Mouse (Mus musculus) cerebellum, adult 9-11 months (tissue): ENCODE data around the gene Ppig.
"Not testable (repeated sequence)": the region's sequence is repeated elsewhere in the genome, so short reads cannot be mapped to it uniquely, and the experiment has no call there.

Experiments
- DNase-seq: peaks from one replicate; pipeline ENCODE4 v3.0.0; 2022

The Ppig gene

GRCm38 (mm10) chr2:69722273-69722649, at the start of gene Ppig:
Gene Ppig, plus strand, starts transcription at chr2:69722545.
- DNase-seq, result no peak

- no peak for DNase-seq
Observed at GRCm38 (mm10) chr2:69673723-69674122, 48.6 kb upstream of the Ppig start.

DNA sequence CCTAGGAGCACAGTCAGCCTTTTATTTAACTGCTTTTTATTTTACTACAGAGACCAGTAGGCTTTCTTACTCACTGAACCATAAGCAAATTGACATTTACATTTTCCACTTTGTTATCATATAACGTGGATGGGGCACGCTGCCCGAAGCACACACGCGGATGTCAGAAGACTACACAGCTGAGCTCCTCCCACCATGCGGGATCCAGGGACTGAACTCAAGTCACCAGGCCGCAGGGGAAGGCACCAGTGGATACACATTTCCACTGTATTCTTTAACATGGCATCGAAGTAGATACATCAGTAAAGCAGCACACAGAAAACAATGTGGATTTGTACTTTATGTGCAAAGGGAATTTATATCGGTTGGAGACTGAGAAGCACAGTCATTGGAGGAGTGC, 47.1 kb upstream of the Ppig start:
- no peak for DNase-seq

DNA sequence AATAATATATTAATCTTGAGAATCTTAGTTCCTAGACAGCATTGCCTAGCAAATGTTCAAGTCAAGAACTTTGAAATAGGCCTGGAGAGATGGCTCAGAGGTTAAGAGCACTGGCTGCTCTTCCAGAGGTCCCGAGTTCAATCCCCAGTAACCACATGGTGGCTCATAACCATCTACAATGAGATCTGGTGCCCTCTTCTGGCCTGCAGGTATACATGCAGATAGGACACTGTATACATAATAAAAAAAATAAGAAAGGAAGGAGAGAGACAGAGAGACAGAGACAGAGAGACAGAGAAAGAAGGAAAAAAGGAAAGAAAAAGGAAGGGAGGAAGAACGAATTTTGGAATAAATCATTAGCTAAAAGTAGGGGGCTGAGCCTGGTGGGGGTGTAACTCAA, 45.6 kb upstream of the Ppig start:
- DNase-seq, result no peak

DNA sequence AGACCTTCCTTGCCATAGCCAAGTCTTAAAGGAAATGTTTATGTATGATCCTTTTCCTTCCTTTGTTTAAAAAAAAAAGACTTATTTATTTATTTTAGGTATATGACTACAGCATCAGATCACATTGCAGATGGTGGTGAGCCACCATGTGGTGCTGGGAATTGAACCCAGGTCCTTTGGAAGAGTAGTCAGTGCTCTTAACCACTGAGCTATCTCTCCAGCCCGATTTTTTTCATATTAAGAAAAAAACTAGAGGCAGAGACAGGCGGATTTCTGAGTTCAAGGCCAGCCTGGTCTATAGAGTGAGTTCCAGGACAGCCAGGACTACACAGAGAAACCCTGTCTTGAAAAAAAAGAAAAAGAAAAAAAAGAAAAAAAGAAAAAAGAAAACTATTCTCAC, 45.1 kb upstream of the Ppig start:
- DNase-seq, result not testable (repeated sequence)

DNA sequence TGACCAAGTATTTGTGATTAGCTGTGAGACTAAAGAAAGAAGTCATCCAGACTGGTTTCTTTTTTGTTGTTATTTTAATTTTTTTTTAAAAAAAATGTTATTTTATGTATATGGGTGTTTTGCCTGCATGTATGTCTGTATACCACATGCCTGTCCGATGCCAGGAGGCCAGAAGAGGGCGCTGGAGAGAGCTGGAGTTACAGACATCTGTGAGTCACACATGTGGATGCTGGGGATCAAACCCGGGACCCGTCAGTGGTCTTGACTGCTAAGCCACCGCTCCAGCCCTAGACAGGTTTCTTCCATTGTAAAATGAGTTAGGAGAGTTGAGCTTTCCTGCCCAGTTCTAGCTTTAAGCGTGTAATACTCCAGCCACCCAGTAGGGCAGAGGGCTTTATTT, 42.4 kb upstream of the Ppig start:
- no peak for DNase-seq

DNA sequence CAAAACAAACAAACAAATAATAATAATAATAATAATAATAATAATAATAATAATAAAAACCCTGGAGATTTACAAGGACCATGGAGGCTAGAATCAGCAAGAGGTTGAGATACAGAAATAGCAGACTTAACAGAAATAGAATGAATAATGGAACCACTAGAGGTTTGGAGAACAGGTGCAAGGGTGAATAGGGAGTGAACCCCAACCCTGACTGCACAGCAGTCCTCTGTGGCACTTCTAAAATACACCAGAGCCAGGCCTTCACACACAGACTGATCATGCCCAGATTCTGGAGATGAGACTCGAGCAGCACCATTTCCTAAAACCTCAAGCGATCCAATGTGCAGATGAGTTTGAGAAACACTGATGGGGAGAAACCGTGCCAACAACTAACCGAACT, 40.4 kb upstream of the Ppig start:
- DNase-seq, result no peak

- no peak for DNase-seq
Observed at GRCm38 (mm10) chr2:69683036-69683805, 39.1 kb upstream of the Ppig start.

- no peak for DNase-seq
Observed at GRCm38 (mm10) chr2:69684488-69684887, 37.9 kb upstream of the Ppig start.

GRCm38 (mm10) chr2:69690214-69690613, 32.1 kb upstream of the Ppig start:
- DNase-seq, result no peak

DNA sequence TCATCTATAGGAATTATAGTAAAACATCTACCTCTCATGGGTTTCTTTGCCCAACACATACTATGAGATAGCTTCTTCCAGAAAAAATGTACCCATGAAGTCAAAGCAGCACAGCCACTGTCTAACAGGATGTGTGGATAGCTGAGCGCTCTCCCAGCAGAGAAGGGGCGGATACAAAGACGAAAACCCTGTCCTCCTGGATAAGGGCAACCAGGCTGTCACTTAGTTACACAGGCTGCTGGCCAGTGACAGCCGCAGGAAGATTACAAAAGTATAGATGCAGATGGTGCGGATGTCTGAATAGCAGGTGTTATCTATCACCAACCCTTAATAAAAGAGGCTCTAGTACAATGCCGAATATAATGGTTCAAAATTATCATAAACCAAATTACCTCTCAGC, 31.5 kb upstream of the Ppig start:
- no peak for DNase-seq

DNA sequence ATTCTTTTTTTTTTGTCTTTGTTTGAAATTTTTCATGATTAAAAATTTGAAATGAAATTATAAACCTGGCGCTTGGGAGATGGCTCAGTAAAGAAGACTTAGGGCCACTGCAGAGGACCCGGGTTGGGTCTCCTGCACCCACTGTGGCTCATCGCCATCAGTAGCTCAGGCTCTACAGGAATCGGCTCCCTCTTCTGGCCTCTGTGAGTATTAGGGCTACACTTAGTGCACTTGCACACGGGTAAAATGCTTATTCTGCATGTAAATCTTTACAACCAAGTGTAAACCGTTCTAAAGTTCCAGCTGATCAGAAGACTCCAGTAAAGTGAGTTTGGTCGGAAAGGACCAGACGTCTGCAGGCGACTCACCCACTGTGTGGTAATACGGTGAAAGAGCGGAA, 28.8 kb upstream of the Ppig start:
- DNase-seq, result no peak

DNA sequence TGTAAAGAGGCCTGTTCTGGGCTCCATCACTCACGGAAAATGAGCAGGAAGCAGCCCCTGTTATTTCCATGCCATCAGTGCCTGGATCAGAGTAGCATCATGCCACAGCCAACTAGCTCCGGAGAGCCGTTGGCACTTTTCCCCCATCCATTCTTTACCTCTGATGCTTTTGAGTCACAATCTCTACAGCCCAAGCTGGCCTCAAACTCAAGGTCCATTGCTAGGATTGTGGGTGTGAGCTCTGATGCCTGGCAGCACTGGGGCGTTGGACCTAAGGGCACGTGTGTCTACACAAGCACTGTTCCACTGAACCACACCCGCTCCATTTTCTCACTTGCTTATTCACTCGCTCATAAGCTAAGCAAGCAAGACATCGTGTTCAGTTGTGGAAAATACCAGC, 21.9 kb upstream of the Ppig start:
- DNase-seq, result no peak

GRCm38 (mm10) chr2:69712171-69712570, 10.2 kb upstream of the Ppig start:
- DNase-seq, result peak; percentile 19

DNA sequence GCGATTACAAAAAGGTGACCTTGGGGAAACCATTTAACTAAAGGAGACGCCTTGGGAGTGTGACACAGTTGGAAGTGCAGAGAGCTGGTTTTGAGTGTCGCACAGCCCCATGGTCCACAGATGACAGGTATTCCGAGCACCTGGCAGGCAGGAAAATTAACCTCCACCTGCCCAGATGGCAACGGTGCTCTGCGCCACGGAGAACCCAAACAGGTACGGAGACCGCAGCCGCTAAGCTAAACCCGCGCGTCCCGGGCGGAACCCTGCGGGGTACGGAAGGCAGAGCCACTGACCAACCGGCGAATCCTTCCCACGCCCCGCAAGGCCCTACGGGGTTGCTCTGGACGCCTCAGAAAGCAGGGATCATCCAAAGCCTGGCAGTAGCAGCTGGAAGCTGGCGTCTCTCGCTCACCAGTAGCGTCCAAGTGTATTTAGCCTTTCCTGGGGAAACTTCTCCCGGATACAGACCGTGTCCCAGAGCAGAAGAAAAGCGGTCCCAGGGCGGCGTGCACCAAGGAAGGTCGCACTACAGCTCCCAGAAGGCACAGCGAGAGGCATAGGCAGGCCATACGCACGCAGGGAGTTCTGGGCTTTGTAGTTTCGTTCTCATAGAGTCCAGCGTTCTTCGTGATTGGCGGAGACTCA, 9.2 kb upstream of the Ppig start, which contains the start of gene Fastkd1:
TSS of gene Fastkd1 (minus strand) at position 536 of the 645 bp plus-strand sequence.
- DNase-seq, result peak; percentile 89

DNA sequence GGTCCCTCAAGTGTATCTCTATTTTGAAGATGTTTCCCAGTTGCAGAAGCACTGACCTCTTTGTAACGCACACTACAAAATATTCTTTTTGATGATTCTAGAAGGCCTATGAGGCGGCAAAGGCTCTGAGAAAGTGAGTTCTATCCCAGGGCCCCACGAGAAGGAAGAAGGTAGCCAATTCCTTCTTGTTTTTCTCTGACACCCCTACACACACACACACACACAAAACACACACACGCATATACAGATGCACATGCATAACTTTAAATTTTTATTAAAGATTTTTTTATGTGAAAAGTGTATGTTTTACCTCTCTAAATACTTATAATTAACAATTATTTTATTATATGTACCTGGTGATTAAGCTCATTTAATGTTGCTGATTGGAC, 8.7 kb upstream of the Ppig start:
- no peak for DNase-seq

- peak; percentile 57 for DNase-seq
Observed at GRCm38 (mm10) chr2:69714126-69714525, 8.2 kb upstream of the Ppig start.

DNA sequence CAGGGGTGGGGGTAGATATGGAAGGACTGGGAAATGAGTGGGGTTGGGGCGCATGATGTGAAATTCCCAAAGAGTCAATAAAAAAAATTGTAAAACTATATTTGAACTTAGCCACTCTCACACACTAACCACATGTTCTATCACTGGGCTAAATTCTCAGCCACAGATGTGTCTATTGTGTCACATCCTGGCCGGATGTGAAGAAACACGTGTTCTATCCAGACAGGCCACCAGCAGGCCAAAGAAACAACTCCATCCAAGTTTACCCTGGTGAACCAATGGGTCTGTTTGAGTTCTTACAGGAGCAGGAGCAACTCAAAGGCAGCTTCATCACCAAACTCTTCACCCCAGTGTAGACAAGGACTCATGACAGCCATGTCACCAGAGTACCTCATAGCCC, 5.9 kb upstream of the Ppig start:
- DNase-seq, result no peak

- no peak for DNase-seq
Observed at GRCm38 (mm10) chr2:69719121-69719520, 3.2 kb upstream of the Ppig start.

- DNase-seq, result peak; percentile 92
Observed at GRCm38 (mm10) chr2:69722650-69723518, 539 bp downstream of the Ppig start.

DNA sequence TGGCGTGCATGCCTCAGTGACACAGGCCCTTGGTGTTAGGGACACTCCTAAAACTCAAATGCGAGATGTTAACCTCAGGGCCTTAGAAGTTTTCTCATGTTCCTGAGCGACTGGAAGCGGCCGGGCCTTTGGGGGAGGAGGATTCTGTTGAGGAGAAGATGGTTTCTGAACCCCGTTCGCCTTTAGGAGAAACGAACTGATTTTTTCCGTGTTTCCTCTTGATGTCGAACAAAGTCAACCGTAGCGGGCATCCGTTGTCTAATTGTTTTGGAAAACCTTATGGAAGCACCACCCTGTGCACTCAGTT, 1.1 kb downstream of the Ppig start:
- DNase-seq, result no peak

GRCm38 (mm10) chr2:69745091-69745490, 22.7 kb downstream of the Ppig start:
- no peak for DNase-seq

DNA sequence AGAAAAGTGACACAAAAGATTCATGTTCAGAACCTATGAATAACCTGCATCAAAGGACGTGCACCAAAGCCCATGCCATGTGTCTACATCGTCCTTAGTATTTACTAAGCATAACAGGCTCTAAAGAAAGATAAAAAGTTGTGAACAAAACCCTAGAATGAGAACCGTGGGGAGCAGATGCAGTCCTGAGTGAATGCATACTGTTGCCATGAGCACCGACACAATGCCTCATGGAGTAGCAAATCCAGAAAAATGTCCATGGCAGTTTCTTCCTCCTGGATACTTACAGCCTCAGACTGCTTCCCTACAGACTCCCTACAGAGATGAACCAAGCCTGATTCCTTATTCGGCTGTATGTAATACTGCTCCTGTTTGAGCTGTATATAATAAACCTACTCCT, 38.6 kb downstream of the Ppig start:
- DNase-seq, result no peak

GRCm38 (mm10) chr2:69763340-69763739, 41.0 kb downstream of the Ppig start:
- no peak for DNase-seq
